Mouse (Mus musculus): ENCODE measurements around the gene Msmb. TPM values are rescaled to one million over a fixed set of nuclear protein-coding genes. Genes with fewer than 3 reads are reported as not detected.
"Not testable (repeated sequence)": the region's sequence is repeated elsewhere in the genome, so short reads cannot be mapped to it uniquely, and the experiment has no call there.

Msmb gene
- total and polyA plus RNA-seq, 2 experiments from 2014 or later = not detected

DNA sequence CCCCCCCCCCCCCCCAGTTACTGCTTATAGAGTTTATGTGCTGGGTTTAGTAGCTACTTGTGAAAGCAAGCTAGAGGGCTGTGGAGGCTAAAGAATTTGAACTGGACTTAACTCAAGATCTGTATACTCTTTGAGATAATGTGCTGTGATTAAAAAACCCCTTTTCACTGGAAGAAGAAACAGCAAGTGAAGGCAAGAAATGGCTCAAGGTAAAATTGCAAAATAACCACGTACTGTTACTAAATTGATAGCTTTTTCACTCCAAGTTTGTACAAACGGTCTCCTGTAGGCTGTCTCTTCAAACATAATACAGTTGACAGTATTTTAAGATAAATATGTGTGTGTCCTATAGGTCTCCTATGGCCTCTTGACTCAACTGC, 24.2 kb downstream of the Msmb start:
- Histone ChIP-seq H3K9ac (replicated peaks; ENCODE audit: low read length, poor library complexity, severe bottlenecking) (no peak overlapping the region), H3K4me3 (ENCODE audit: low read depth, low read length) (peak overlapping the region; percentile 40; the same call in 1 of the 2 replicates), H3K9me3 (ENCODE audit: low read length) (no peaks in the 10 kb centered on the region), H3K4me1 (ENCODE audit: insufficient read depth, low read length) (peaks cover 5% of the 10 kb centered on the region; the same call in 1 of the 2 replicates), H3K27me3 (ENCODE audit: insufficient read depth, low read length) (no peaks in the 10 kb centered on the region), H3K36me3 (ENCODE audit: insufficient read depth, low read length) (0 out of 2 replicates have a peak, but pooled peaks cover 3% of the 10 kb centered on the region), H3K27ac (ENCODE audit: low read depth, low read length) (no peak overlapping the region), H3K4me2 (ENCODE audit: low read depth, low read length, poor library complexity, severe bottlenecking) (peak overlapping the region; percentile 83)
- ATAC-seq (ENCODE audit: low FRiP score) (no peak), DNase-seq (ENCODE audit: low spot score) (no peak)
- 81% methylated on average over 2 of the region's 2 CpGs for WGBS
- no peak for TF ChIP-seq CTCF (IDR thresholded peaks at IDR 0.05)

DNA sequence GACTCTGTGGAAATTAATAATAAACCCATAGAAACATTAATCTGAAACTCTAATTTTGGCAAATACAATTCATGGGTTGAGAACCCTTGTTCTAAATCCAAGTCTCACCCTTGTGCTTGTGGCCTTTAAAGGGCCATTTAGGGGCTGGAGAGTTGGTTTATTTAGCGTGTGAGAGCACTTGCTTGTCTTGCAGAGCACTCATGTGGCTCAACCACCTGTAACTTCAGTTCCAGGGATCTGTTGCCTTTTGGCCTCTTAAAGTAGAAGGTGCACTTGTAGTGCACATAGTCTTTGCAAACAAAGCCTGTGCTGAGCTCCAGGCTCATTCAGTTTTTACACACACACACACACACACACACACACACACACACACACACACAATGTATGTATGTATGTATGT, 25.0 kb downstream of the Msmb start:
- no peak overlapping the region for H3K9ac ChIP-seq (replicated peaks; ENCODE audit: low read length, poor library complexity, severe bottlenecking)
- ATAC-seq (ENCODE audit: low FRiP score) (no peak), DNase-seq (ENCODE audit: low spot score) (no peak)
- H3K4me1 ChIP-seq (ENCODE audit: insufficient read depth, low read length) = peaks cover 5% of the 10 kb centered on the region; the same call in 1 of the 2 replicates
- 0 out of 2 replicates have a peak, but pooled peaks cover 4% of the 10 kb centered on the region for H3K36me3 ChIP-seq (ENCODE audit: insufficient read depth, low read length)
- no peak overlapping the region for H3K4me2 ChIP-seq (ENCODE audit: low read depth, low read length, poor library complexity, severe bottlenecking)
- H3K9me3 ChIP-seq (ENCODE audit: low read length) = no peaks in the 10 kb centered on the region
- TF ChIP-seq CTCF (IDR thresholded peaks at IDR 0.05) = no peak
- H3K27ac ChIP-seq (ENCODE audit: low read depth, low read length) = no peak overlapping the region
- WGBS = 79% methylated on average over 1 of the region's 1 CpGs
- H3K4me3 ChIP-seq (ENCODE audit: low read depth, low read length) = no peak overlapping the region
- no peaks in the 10 kb centered on the region for H3K27me3 ChIP-seq (ENCODE audit: insufficient read depth, low read length)

DNA sequence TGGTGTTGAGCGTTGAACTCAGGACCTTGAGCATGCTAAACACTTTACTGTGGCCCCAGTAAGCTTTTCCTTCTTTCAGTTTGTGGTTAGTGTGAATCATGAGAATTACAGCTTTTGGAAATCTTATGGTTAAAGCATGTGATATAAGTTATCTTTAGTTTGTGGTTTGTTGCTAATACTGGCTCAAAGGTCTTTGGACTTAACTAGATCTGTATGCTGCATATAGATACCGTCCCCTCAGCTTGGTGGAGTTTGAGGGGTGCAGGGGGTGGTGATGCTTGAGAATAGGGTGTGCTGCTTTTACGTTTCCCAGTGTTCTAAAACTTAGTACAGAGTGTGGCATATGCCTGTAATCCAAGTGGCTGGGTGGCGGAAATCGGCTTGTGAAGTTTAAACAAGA, 25.5 kb downstream of the Msmb start:
- Histone ChIP-seq H3K4me3 (ENCODE audit: low read depth, low read length) (no peak overlapping the region), H3K27ac (ENCODE audit: low read depth, low read length) (no peak overlapping the region), H3K36me3 (ENCODE audit: insufficient read depth, low read length) (0 out of 2 replicates have a peak, but pooled peaks cover 4% of the 10 kb centered on the region), H3K27me3 (ENCODE audit: insufficient read depth, low read length) (no peaks in the 10 kb centered on the region), H3K9ac (replicated peaks; ENCODE audit: low read length, poor library complexity, severe bottlenecking) (no peak overlapping the region), H3K4me1 (ENCODE audit: insufficient read depth, low read length) (peaks cover 5% of the 10 kb centered on the region; the same call in 1 of the 2 replicates), H3K9me3 (ENCODE audit: low read length) (no peaks in the 10 kb centered on the region), H3K4me2 (ENCODE audit: low read depth, low read length, poor library complexity, severe bottlenecking) (no peak overlapping the region)
- TF ChIP-seq CTCF (IDR thresholded peaks at IDR 0.05) = no peak
- 91% methylated on average over 5 of the region's 5 CpGs for WGBS
- DNase-seq (ENCODE audit: low spot score) (no peak), ATAC-seq (ENCODE audit: low FRiP score) (no peak)

DNA sequence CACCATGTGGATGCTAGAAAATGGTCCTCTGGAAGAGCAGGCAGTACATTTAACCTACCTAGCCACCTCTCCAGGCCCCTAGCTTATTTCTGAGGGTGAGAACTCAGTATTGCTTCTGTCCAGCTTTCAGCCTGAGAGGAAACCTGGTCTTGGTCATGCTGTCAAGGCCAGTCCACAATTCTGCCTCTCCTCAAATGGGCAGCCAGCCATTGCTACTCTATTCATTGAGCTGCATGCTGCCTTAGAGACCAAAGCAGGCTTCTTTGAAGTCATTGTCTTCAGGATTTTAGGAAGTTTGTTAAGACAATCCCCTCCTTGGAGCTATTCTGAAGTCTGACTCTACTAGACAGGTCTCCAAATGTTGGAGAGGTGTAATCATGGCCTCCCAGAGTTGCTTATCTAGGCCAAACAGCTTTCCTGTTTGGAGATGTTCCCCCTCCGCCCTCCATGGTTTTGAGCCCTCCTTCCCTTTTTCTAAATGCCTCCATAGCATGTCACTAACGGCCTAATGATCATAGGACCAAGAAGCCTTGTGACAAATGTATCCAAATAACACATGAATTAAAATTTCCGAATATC, 26.9 kb downstream of the Msmb start:
- no peak for TF ChIP-seq CTCF (IDR thresholded peaks at IDR 0.05)
- H3K9me3 ChIP-seq (ENCODE audit: low read length) = no peaks in the 10 kb centered on the region
- no peaks in the 10 kb centered on the region for H3K27me3 ChIP-seq (ENCODE audit: insufficient read depth, low read length)
- 67% methylated on average over 3 of the region's 3 CpGs for WGBS
- no peak overlapping the region for H3K4me2 ChIP-seq (ENCODE audit: low read depth, low read length, poor library complexity, severe bottlenecking)
- no peak overlapping the region for H3K9ac ChIP-seq (replicated peaks; ENCODE audit: low read length, poor library complexity, severe bottlenecking)
- no peak overlapping the region for H3K4me3 ChIP-seq (ENCODE audit: low read depth, low read length)
- ATAC-seq (ENCODE audit: low FRiP score) (no peak), DNase-seq (ENCODE audit: low spot score) (no peak)
- H3K36me3 ChIP-seq (ENCODE audit: insufficient read depth, low read length) = peaks cover 10% of the 10 kb centered on the region; the same call in 1 of the 2 replicates
- H3K27ac ChIP-seq (ENCODE audit: low read depth, low read length) = no peak overlapping the region
- H3K4me1 ChIP-seq (ENCODE audit: insufficient read depth, low read length) = peaks cover 5% of the 10 kb centered on the region; the same call in 1 of the 2 replicates

DNA sequence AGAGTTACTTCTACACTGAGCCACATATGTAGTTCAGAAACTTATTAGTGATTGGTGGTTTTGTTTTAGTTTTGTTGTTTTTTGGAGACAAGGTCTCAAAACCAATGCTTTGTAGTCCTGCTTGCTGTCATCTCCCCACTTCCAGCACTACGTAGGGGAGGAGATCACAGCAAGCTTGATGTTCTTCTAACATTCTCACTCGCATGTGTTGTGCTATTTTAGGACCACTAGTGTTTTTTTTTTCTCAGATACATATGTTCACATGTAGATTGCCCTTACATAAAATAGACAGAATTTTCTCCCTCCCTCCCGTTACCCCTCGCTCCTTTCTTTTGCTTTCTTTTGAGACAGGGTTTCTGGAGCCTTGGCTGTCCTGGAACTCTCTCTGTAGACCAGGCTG, 28.3 kb downstream of the Msmb start:
- ATAC-seq (ENCODE audit: low FRiP score) = no peak
- no peak overlapping the region for H3K4me3 ChIP-seq (ENCODE audit: low read depth, low read length)
- no peak overlapping the region for H3K4me2 ChIP-seq (ENCODE audit: low read depth, low read length, poor library complexity, severe bottlenecking)
- no peak overlapping the region for H3K27ac ChIP-seq (ENCODE audit: low read depth, low read length)
- H3K9ac ChIP-seq (replicated peaks; ENCODE audit: low read length, poor library complexity, severe bottlenecking) = no peak overlapping the region
- H3K27me3 ChIP-seq (ENCODE audit: insufficient read depth, low read length) = no peaks in the 10 kb centered on the region
- peaks cover 3% of the 10 kb centered on the region; the same call in 1 of the 2 replicates for H3K4me1 ChIP-seq (ENCODE audit: insufficient read depth, low read length)
- TF ChIP-seq CTCF (IDR thresholded peaks at IDR 0.05) = no peak
- 91% methylated on average over 4 of the region's 4 CpGs for whole genome bisulfite sequencing
- DNase-seq (ENCODE audit: low spot score) = no peak
- H3K36me3 ChIP-seq (ENCODE audit: insufficient read depth, low read length) = peaks cover 15% of the 10 kb centered on the region; the same call in 1 of the 2 replicates
- H3K9me3 ChIP-seq (ENCODE audit: low read length) = no peaks in the 10 kb centered on the region

DNA sequence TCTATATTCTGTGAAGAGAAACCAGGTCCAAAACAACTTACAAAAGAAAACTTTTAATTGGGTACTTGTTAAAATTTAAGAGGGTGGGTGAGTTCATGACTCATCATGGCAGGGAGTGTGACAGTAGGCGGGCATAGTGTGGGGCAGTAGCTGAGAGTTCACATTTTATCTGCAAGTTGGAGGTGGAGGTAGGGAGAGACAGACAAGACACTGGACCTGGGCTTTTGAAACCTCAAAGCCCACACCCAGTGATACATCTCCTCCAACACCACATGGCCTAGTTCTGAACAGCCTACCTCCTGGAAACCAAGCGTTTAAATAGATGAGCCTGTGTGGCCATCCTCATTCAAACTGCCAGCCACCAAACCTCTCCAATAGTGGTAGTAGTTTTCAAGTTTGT, 33.5 kb downstream of the Msmb start:
- Histone ChIP-seq H3K27ac (ENCODE audit: low read depth, low read length) (no peak overlapping the region), H3K4me2 (ENCODE audit: low read depth, low read length, poor library complexity, severe bottlenecking) (no peak overlapping the region), H3K4me1 (ENCODE audit: insufficient read depth, low read length) (no peaks in the 10 kb centered on the region), H3K4me3 (ENCODE audit: low read depth, low read length) (no peak overlapping the region), H3K27me3 (ENCODE audit: insufficient read depth, low read length) (no peaks in the 10 kb centered on the region), H3K36me3 (ENCODE audit: insufficient read depth, low read length) (peaks cover 24% of the 10 kb centered on the region), H3K9me3 (ENCODE audit: low read length) (no peaks in the 10 kb centered on the region), H3K9ac (replicated peaks; ENCODE audit: low read length, poor library complexity, severe bottlenecking) (no peak overlapping the region)
- DNase-seq (ENCODE audit: low spot score) = no peak
- ATAC-seq (ENCODE audit: low FRiP score) = no peak
- TF ChIP-seq CTCF (IDR thresholded peaks at IDR 0.05) = no peak
- 88% methylated on average over 2 of the region's 2 CpGs for WGBS

DNA sequence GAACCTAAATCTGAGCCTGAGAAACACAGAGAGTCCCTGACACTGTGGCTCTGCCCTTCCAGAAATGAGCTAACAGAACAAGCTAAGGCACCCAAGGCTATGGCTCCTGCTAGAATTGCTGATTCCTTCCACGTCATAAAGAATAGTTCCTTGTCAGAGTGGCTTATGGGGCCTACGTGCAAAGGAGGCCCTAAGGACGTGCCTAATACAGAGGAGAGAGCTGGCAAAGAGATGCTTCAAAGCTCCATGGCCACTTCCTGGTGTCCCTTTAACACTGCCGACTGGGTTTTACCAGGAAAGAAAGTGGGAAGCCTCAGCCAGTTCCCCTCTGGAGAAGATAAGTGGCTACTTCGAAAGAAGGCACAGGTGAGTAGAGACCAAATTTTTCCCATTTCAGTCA, 34.8 kb downstream of the Msmb start:
- not testable (repeated sequence) for DNase-seq (ENCODE audit: low spot score); H3K27ac ChIP-seq (ENCODE audit: low read depth, low read length); H3K9ac ChIP-seq (replicated peaks; ENCODE audit: low read length, poor library complexity, severe bottlenecking); H3K4me2 ChIP-seq (ENCODE audit: low read depth, low read length, poor library complexity, severe bottlenecking); ATAC-seq (ENCODE audit: low FRiP score); H3K4me3 ChIP-seq (ENCODE audit: low read depth, low read length); H3K27me3 ChIP-seq (ENCODE audit: insufficient read depth, low read length); H3K4me1 ChIP-seq (ENCODE audit: insufficient read depth, low read length); H3K9me3 ChIP-seq (ENCODE audit: low read length)
- WGBS = 94% methylated on average over 4 of the region's 5 CpGs
- peaks cover 25% of the 10 kb centered on the region for H3K36me3 ChIP-seq (ENCODE audit: insufficient read depth, low read length)
